ENCODE assay signal across 26 mouse cellular contexts in the genomic region with DNA sequence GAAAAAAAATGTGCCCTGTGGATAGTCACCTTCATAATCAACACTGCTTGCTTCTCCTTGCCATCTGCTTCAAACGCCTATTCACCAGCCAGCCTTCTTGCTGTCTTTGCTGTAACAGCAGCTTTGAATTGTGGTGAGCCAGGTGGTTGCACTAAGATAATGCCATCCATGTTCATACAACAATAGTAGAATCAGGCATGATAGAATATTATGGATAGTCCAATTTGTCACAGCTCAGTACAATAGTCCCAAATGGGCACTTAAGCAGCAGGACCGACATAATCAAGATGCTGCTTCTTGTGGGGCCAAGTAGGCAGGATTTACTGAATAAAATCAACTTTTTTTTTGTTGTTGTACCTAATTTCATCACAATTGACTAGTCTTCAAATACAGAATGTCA.
DNase-seq lines count a peak whose midpoint lies in the region; ATAC-seq lines count a peak whose summit lies in the region.
"Had no signal": no experiment of that assay in that cellular context is flagged by ENCODE, and none has a peak within 500 bp of the region (broad histone marks: within the 10 kb centered on the region; RNA-seq: fewer than 3 reads in every experiment).

No protein-coding gene starts in this region.

- H3K4me2 ChIP-seq in hindbrain, embryonic 14.5 days (replicated peaks) = no peak overlapping the region
- H3K4me2 ChIP-seq in hindbrain, embryonic 11.5 days (replicated peaks; ENCODE audit: low read depth, low read length) = no peak overlapping the region
- H3K4me2 ChIP-seq: embryonic facial prominence, embryonic 15.5 days; hindbrain, embryonic 13.5 days had no signal

- DNase-seq in cerebellum, postnatal 10 days = peak; percentile 6 to 7
- no peak for DNase-seq in cerebellum, postnatal 36 days
- DNase-seq in hindbrain, embryonic 14.5 days (ENCODE audit: low spot score) = peak; percentile 29
- DNase-seq in hindbrain, embryonic 11.5 days (ENCODE audit: low spot score) = no peak
- DNase-seq in layer of hippocampus, adult 9-11 months = peak; percentile 26
- DNase-seq in layer of hippocampus, postnatal 10 days (ENCODE audit: low spot score in 2 of 2) = no peak
- peak; percentile 3 for DNase-seq in right cerebral cortex, postnatal 25 days
- no peak for DNase-seq in right cerebral cortex, postnatal 4 days
- DNase-seq: adrenal gland, adult 8-10 months; adrenal gland, postnatal 36 days; B cell, adult 2 months; cerebellum, adult 18-20 months; cerebellum, adult 9-11 months; embryo, embryonic 11 days; gastrocnemius, postnatal 10 days; heart, adult 18-20 months; heart, postnatal 10 days; heart, postnatal 4 days had no signal

- no peaks in the 10 kb centered on the region for H3K27me3 ChIP-seq in hindbrain, embryonic 14.5 days (ENCODE audit: control insufficient read depth, insufficient read depth, low read length)
- no peaks in the 10 kb centered on the region for H3K27me3 ChIP-seq in hindbrain, embryonic 11.5 days (ENCODE audit: control insufficient read depth, insufficient read depth, low read length)
- H3K27me3 ChIP-seq: embryonic facial prominence, embryonic 15.5 days; hindbrain, embryonic 13.5 days had no signal

- H3K4me3 ChIP-seq in hindbrain, embryonic 14.5 days (replicated peaks; ENCODE audit: low read length) = no peak overlapping the region
- H3K4me3 ChIP-seq in hindbrain, embryonic 11.5 days (ENCODE audit: low read depth, low read length) = no peak overlapping the region
- H3K4me3 ChIP-seq: embryonic facial prominence, embryonic 15.5 days; erythroblast, embryonic 14.5 days; forebrain, embryonic 10.5 days; heart, embryonic 10.5 days; hindbrain, embryonic 13.5 days had no signal

- H3K27ac ChIP-seq in hindbrain, embryonic 14.5 days = no peak overlapping the region
- no peak overlapping the region for H3K27ac ChIP-seq in hindbrain, embryonic 11.5 days (ENCODE audit: low read depth, low read length)
- H3K27ac ChIP-seq: embryonic facial prominence, embryonic 15.5 days; forebrain, embryonic 10.5 days; heart, embryonic 10.5 days; hindbrain, embryonic 13.5 days had no signal

- ATAC-seq in hindbrain, embryonic 14.5 days (ENCODE audit: low FRiP score) = no peak
- no peak for ATAC-seq in hindbrain, embryonic 11.5 days (ENCODE audit: low FRiP score)
- ATAC-seq: CD4-positive, CD25-positive, alpha-beta regulatory T cell, adult 4 months; inflammation-experienced regulatory T-cells, adult 6 months had no signal

- WGBS in hindbrain, embryonic 14.5 days = 40% methylated on average over 2 of the region's 2 CpGs
- 64% methylated on average over 2 of the region's 2 CpGs for WGBS in hindbrain, embryonic 11.5 days

- H3K9me3 ChIP-seq in hindbrain, embryonic 14.5 days (ENCODE audit: control insufficient read depth, low read length) = no peaks in the 10 kb centered on the region
- no peaks in the 10 kb centered on the region for H3K9me3 ChIP-seq in hindbrain, embryonic 11.5 days (ENCODE audit: control insufficient read depth, low read length)
- H3K9me3 ChIP-seq: embryonic facial prominence, embryonic 15.5 days; forebrain, embryonic 10.5 days; G1E; heart, embryonic 10.5 days; hindbrain, embryonic 13.5 days had no signal

- H3K9ac ChIP-seq in hindbrain, embryonic 14.5 days = no peak overlapping the region
- no peak overlapping the region for H3K9ac ChIP-seq in hindbrain, embryonic 11.5 days (ENCODE audit: low read depth, low read length)
- H3K9ac ChIP-seq: embryonic facial prominence, embryonic 15.5 days; hindbrain, embryonic 13.5 days had no signal

- H3K4me1 ChIP-seq in hindbrain, embryonic 14.5 days (replicated peaks; ENCODE audit: control insufficient read depth, insufficient read depth, low read length) = no peaks in the 10 kb centered on the region
- no peaks in the 10 kb centered on the region for H3K4me1 ChIP-seq in hindbrain, embryonic 11.5 days (replicated peaks; ENCODE audit: control insufficient read depth, insufficient read depth, low read length)
- H3K4me1 ChIP-seq: embryonic facial prominence, embryonic 15.5 days; forebrain, embryonic 10.5 days; heart, embryonic 10.5 days; hindbrain, embryonic 13.5 days had no signal

- no peaks in the 10 kb centered on the region for H3K36me3 ChIP-seq in hindbrain, embryonic 14.5 days (replicated peaks; ENCODE audit: control insufficient read depth, insufficient read depth)
- no peaks in the 10 kb centered on the region for H3K36me3 ChIP-seq in hindbrain, embryonic 11.5 days (ENCODE audit: control insufficient read depth, insufficient read depth, low read length)
- H3K36me3 ChIP-seq: embryonic facial prominence, embryonic 15.5 days; forebrain, embryonic 10.5 days; G1E; heart, embryonic 10.5 days; hindbrain, embryonic 13.5 days had no signal

Comparison
In these comparisons a context has a peak if more than half of its experiments do, and no peak if none do; other contexts are left out.
1. DNase-seq: peak in cerebellum, postnatal 10 days (2 of 2), hindbrain, embryonic 14.5 days (single experiment), layer of hippocampus, adult 9-11 months (single experiment) and right cerebral cortex, postnatal 25 days (single experiment); none in cerebellum, postnatal 36 days (0 of 2), hindbrain, embryonic 11.5 days (single experiment), layer of hippocampus, postnatal 10 days (0 of 2) and right cerebral cortex, postnatal 4 days (single experiment).